Mouse (Mus musculus): ENCODE measurements at regions not wholly inside any gene's neighbourhood (a gene's known extent, or its start where the extent isn't known, plus 50 kb on each side); places are given as distances from the start of the nearest gene placed in this dataset.

DNA sequence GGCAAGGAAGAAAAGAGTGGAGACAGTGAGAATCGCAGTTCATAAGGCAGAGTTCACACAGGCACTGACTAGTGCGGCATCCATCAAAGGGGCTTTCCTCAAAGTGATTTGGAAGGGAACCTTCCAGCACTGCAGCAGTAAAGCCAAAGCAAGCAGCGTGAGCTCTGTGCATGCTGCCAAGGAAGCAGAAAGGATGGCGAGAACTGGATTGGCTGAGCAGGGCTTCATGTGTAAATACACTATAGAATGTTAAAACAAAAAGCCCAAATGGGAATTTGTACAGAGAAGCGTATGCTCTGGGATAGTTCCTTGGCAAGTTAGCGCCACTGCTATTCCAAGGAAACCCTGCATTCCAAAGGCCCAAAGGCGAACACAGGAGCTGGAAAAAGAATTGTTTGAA, 81.5 kb downstream of the Tnfsf18 start:
- TF ChIP-seq CTCF (IDR thresholded peaks at IDR 0.05; ENCODE audit: control insufficient read depth, insufficient read depth, insufficient replicate concordance, low read depth, low read length) = no peak
- no peak for TF ChIP-seq POLR2A (IDR thresholded peaks at IDR 0.05; ENCODE audit: control insufficient read depth, low read depth, low read length)

Data from testis, adult 2 months (tissue).